Mouse (Mus musculus) kidney, embryonic 16.5 days (tissue): Measurements from ENCODE around the gene Dchs2. TPM values are rescaled to one million over a fixed set of nuclear protein-coding genes. Genes with fewer than 3 reads are reported as not detected.
A peak's percentile ranks its signal among the peaks of the same experiment; 100 is the strongest.

Source experiments
- ATAC-seq: fragments of 200-750 bp; cut with Nextera tagmentation; 2 replicates; pipeline ENCODE4 v1.8.0; 2017; ENCODE audit warnings: moderate TSS enrichment; ENCODE audit not compliant: low FRiP score, low TSS enrichment
- H3K27ac ChIP-seq: fragments of 300-500 bp; sonication (generic); 2 replicates; pipeline ENCODE4 v1.5.1; 2014; ENCODE audit warnings: low read length
- H3K27me3 ChIP-seq: fragments of 300-500 bp; sonication (generic); 2 replicates; pipeline ENCODE4 v1.6.1; 2014; ENCODE audit warnings: low read length, control low read depth, mixed read lengths; ENCODE audit not compliant: insufficient read depth
- H3K36me3 ChIP-seq: fragments of 300-500 bp; sonication (generic); 2 replicates; pipeline ENCODE4 v1.6.1; 2014; ENCODE audit warnings: low read length, control low read depth, mixed read lengths; ENCODE audit not compliant: insufficient read depth
- H3K4me1 ChIP-seq: fragments of 300-500 bp; sonication (generic); 2 replicates; pipeline ENCODE4 v1.6.1; 2014; ENCODE audit warnings: low read length, control low read depth, mixed read lengths; ENCODE audit not compliant: insufficient read depth
- H3K4me2 ChIP-seq: fragments of 300-500 bp; sonication (generic); replicated peaks from 2 replicates; pipeline ENCODE4 v1.6.1; 2014; ENCODE audit warnings: low read depth, low read length
- H3K4me3 ChIP-seq: fragments of 300-500 bp; sonication (generic); 2 replicates; pipeline ENCODE4 v1.5.1; 2014; ENCODE audit warnings: mild to moderate bottlenecking, low read length
- H3K9ac ChIP-seq: fragments of 300-500 bp; sonication (generic); replicated peaks from 2 replicates; pipeline ENCODE4 v1.6.1; 2014; ENCODE audit warnings: low read length
- H3K9me3 ChIP-seq: fragments of 300-500 bp; sonication (generic); 2 replicates; pipeline ENCODE4 v1.6.1; 2016; ENCODE audit warnings: low read length, control low read depth
- WGBS: fragments of 180-500 bp; shearing (Covaris S2); extraction: QIAGEN DNeasy Blood & Tissue Kit; methylation state at CpG from one replicate; pipeline ENCODE4 v1.1.7; 2014; 5-methylcytosine and 5-hydroxymethylcytosine counted together
- polyA plus RNA-seq: library from polyadenylated mRNA; unstranded; fragments of >200 nt; fragmentation: Nextera tagmentation; extraction: Ambion mirVana; gene quantifications from 2 replicates; pipeline ENCODE4 v1.2.1, GENCODE M21; 2015

Gene Dchs2
- polyA plus RNA-seq, 1 experiment from 2014 or later, result 0.10 TPM

DNA sequence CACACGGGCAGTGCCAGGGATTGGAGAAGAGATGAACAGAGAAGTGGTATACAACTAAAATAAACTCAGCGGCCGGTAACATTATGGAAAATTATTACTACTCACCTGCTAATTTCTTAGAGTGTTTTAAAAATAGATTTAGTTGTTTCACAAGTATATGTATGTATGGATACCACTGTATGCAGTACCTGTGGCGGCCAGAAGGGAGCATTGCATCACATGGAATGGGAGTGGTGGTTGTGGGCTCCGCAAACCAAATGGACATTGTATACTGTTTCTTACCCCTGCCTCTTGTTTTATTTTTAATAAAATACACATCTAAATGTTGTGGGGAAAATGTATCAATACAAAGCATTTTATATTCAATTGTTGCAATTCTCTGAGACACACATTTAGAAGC is 176.1 kb downstream of the Dchs2 start:
- WGBS, result 70% methylated on average over 5 of the region's 5 CpGs
- H3K4me2 ChIP-seq, result no peak overlapping the region

DNA sequence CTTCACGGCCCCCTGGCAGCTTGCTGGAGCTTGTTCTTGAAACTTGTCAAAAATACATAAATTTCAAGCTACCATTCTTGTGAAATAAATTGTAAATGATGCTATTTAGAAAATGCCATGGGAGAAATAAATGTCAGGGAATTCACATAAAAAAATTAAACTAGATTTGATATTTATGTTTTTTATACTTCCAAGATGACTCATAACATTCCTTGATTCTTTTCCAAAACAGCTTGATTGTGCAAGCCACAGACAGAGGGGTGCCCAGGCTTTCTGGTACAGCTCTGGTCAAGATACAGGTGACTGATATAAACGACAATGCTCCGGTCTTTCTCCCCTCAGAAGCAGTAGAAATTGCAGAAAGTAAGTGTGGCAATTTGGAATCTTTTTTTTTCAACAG is 218.2 kb downstream of the Dchs2 start:
- Histone ChIP-seq H3K27me3 (no peaks in the 10 kb centered on the region), H3K36me3 (no peaks in the 10 kb centered on the region), H3K4me3 (no peak overlapping the region), H3K27ac (no peak overlapping the region), H3K9ac (no peak overlapping the region), H3K4me2 (no peak overlapping the region), H3K4me1 (no peaks in the 10 kb centered on the region), H3K9me3 (no peaks in the 10 kb centered on the region)
- 86% methylated on average over 3 of the region's 3 CpGs for WGBS
- ATAC-seq, result no peak

More for the DNA sequence above, 176.1 kb downstream of the Dchs2 start:
- no peak overlapping the region for H3K4me3 ChIP-seq
- no peak for ATAC-seq
- no peaks in the 10 kb centered on the region for H3K9me3 ChIP-seq
- no peak overlapping the region for H3K9ac ChIP-seq
- H3K27me3 ChIP-seq, result no peaks in the 10 kb centered on the region
- H3K27ac ChIP-seq, result no peak overlapping the region
- no peaks in the 10 kb centered on the region for H3K36me3 ChIP-seq
- H3K4me1 ChIP-seq, result no peaks in the 10 kb centered on the region

DNA sequence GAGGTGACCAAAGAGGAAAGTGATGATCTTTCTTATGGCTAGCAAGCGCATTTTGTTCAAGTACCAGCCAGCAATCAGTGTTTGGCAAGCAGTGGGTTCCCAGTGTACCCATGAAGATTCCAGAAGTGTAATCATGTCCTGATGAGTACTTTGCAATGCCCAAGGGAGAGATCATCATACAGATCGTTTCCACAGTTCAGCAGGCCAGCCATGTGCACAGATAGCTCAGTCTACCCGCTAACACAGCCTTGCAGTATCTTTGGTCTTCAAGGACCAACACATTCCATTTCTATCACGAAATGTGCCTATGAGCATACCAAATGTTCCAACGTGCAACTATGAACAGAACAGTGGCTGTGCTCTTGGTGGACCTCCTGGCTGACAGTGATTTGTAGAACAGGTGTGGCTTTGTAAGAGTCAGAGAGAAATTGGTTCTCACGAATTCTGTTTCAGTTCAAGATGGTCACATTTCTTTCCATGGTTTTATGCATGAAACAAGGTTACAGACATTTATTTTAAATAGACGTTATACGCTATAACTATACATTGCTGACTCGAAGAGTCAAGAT is 240.8 kb downstream of the Dchs2 start:
- WGBS, result 88% methylated on average over 9 of the region's 9 CpGs
- H3K36me3 ChIP-seq, result no peaks in the 10 kb centered on the region
- H3K27me3 ChIP-seq, result no peaks in the 10 kb centered on the region
- H3K4me1 ChIP-seq, result no peaks in the 10 kb centered on the region
- no peaks in the 10 kb centered on the region for H3K9me3 ChIP-seq
- H3K9ac ChIP-seq, result no peak overlapping the region
- H3K4me3 ChIP-seq, result no peak overlapping the region
- no peak overlapping the region for H3K4me2 ChIP-seq
- no peak overlapping the region for H3K27ac ChIP-seq
- no peak for ATAC-seq

DNA sequence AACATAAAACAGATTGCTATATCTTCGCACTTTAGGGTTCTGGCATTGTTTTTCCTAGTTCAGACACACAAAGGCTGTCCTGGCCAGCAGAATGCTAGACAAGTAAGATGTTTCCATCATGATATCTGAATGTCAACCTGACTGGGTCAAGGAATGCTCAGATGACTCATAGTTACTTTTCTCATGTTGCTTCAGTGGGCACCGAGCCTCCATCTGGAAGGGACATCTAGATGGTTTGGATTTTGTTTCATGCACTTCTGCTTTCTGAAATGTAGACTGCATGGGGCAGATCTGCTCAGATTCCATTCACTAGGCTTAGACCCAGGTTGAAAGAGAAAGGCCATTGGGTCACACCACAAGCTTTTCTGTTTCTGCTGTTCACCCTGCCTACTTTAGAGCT is 242.1 kb downstream of the Dchs2 start:
- H3K36me3 ChIP-seq, result no peaks in the 10 kb centered on the region
- no peak for ATAC-seq
- no peak overlapping the region for H3K27ac ChIP-seq
- H3K4me3 ChIP-seq, result no peak overlapping the region
- H3K4me2 ChIP-seq, result no peak overlapping the region
- no peaks in the 10 kb centered on the region for H3K4me1 ChIP-seq
- H3K9ac ChIP-seq, result no peak overlapping the region
- H3K27me3 ChIP-seq, result no peaks in the 10 kb centered on the region
- H3K9me3 ChIP-seq, result no peaks in the 10 kb centered on the region
- WGBS, result 78% methylated on average over 2 of the region's 2 CpGs

DNA sequence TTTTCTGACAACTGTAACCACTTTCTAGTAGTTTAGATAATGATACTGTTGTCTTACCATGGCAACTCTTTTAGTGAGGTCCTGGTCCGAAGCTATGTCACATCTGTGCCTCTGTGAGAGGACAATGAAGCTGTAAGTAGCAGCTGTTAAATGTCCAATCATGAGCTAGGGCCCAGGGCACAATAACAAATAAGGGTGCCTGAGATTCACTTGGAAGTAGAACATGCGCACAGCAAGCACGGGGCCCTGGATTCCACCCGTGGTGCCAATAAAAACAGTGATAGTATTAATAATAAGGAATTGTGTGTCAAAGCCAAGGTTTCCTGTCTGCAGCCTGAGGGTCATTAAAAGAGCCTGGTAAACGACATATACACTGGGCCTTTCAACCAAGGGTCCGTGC is 246.6 kb downstream of the Dchs2 start:
- Histone ChIP-seq H3K27ac (no peak overlapping the region), H3K9ac (no peak overlapping the region), H3K4me1 (0 out of 2 replicates have a peak, but pooled peaks cover 6% of the 10 kb centered on the region), H3K36me3 (no peaks in the 10 kb centered on the region), H3K4me2 (no peak overlapping the region), H3K27me3 (no peaks in the 10 kb centered on the region), H3K4me3 (no peak overlapping the region), H3K9me3 (0 out of 2 replicates have a peak, but pooled peaks cover 3% of the 10 kb centered on the region)
- WGBS, result 42% methylated on average over 6 of the region's 6 CpGs
- ATAC-seq, result peak; percentile 71; the same call in 1 of the 2 replicates

DNA sequence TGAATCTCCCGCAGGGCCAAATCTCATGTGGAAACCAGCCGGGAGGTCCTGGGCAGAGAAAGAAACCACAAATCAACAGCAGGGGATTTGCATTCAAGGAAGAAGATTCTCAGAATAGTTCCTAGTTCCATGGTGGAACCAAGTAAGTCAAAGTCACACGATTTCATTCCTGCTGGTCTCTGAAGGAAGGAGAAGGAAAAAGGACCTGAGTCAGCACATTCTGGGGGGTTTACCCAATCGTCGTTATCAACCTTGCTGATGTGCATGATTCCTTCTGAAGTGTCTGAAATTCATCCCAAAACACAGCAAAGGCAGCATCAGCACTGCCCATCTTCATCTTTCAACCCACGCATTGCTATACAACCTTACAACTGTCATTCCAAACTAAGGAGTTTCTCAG is 249.1 kb downstream of the Dchs2 start:
- 0 out of 2 replicates have a peak, but pooled peaks cover 3% of the 10 kb centered on the region for H3K9me3 ChIP-seq
- H3K36me3 ChIP-seq, result no peaks in the 10 kb centered on the region
- H3K4me1 ChIP-seq, result 0 out of 2 replicates have a peak, but pooled peaks cover 6% of the 10 kb centered on the region
- H3K4me2 ChIP-seq, result no peak overlapping the region
- no peak overlapping the region for H3K9ac ChIP-seq
- WGBS, result 95% methylated on average over 6 of the region's 6 CpGs
- no peak overlapping the region for H3K4me3 ChIP-seq
- no peak overlapping the region for H3K27ac ChIP-seq
- H3K27me3 ChIP-seq, result no peaks in the 10 kb centered on the region
- no peak for ATAC-seq

Other genes starting within 250 kb of the Dchs2 start
- 0.05 and 0.08 TPM in 2 replicates for gene Lrat, start 224.0 kb upstream of the Dchs2 start, polyA plus RNA-seq
- 2.0 and 2.6 TPM in 2 replicates for gene Fgg, start 120.2 kb upstream of the Dchs2 start, polyA plus RNA-seq
- 3.2 and 4.3 TPM in 2 replicates for gene Fga, start 101.9 kb upstream of the Dchs2 start, polyA plus RNA-seq
- gene Fgb, start 78.1 kb upstream of the Dchs2 start, polyA plus RNA-seq, result 3.2 and 3.6 TPM in 2 replicates
- gene Plrg1, start 72.4 kb upstream of the Dchs2 start, polyA plus RNA-seq, result 103 and 108 TPM in 2 replicates